Comparison of ENCODE assay signal across 9 mouse cellular contexts in genomic region chr12:21318143-21318895, GRCm38 (mm10). TPM values are rescaled to one million over a fixed set of nuclear protein-coding genes. Genes with fewer than 3 reads are reported as not detected.
A peak's percentile ranks its signal among the peaks of the same experiment; 100 is the strongest.
DNase-seq lines count a peak whose midpoint lies in the region; ATAC-seq and TF ChIP-seq lines count a peak whose summit lies in the region.
"Had no signal": no experiment of that assay in that cellular context is flagged by ENCODE, and none has a peak within 500 bp of the region (broad histone marks: within the 10 kb centered on the region; RNA-seq: fewer than 3 reads in every experiment).

No protein-coding gene starts in this region.

- no peak overlapping the region for H3K9ac ChIP-seq in forebrain, embryonic 14.5 days (ENCODE audit: low read length)
- no peak overlapping the region for H3K9ac ChIP-seq in forebrain, embryonic 15.5 days (replicated peaks)

- H3K4me3 ChIP-seq in forebrain, embryonic 14.5 days (ENCODE audit: low read depth, low read length): no peak overlapping the region
- no peak overlapping the region for H3K4me3 ChIP-seq in forebrain, embryonic 15.5 days
- no peak overlapping the region for H3K4me3 ChIP-seq in embryonic fibroblast, embryonic 13.5 days (ENCODE audit: insufficient read depth, low read length)

- H3K9me3 ChIP-seq in forebrain, embryonic 14.5 days (replicated peaks; ENCODE audit: control insufficient read depth, low read length): no peaks in the 10 kb centered on the region
- H3K9me3 ChIP-seq in forebrain, embryonic 15.5 days: no peaks in the 10 kb centered on the region

- TF ChIP-seq POLR2A in embryonic fibroblast, embryonic 13.5 days (IDR thresholded peaks at IDR 0.05; ENCODE audit: low read depth, low read length): no peak

- H3K36me3 ChIP-seq in forebrain, embryonic 14.5 days (ENCODE audit: control insufficient read depth, insufficient read depth, low read length): peaks cover 37% of the 10 kb centered on the region
- H3K36me3 ChIP-seq in forebrain, embryonic 15.5 days: peaks cover 24% of the 10 kb centered on the region

- 0 out of 2 replicates have a peak, but pooled peaks cover 6% of the 10 kb centered on the region for H3K4me1 ChIP-seq in forebrain, embryonic 14.5 days (ENCODE audit: control insufficient read depth, insufficient read depth, low read length)
- H3K4me1 ChIP-seq in forebrain, embryonic 15.5 days: peaks cover 11% of the 10 kb centered on the region
- H3K4me1 ChIP-seq in embryonic fibroblast, embryonic 13.5 days (ENCODE audit: control insufficient read depth, insufficient read depth, low read length): peaks cover 5% of the 10 kb centered on the region; the same call in 1 of the 2 replicates

- no peak overlapping the region for H3K4me2 ChIP-seq in forebrain, embryonic 14.5 days (ENCODE audit: low read length)
- H3K4me2 ChIP-seq in forebrain, embryonic 15.5 days (replicated peaks): no peak overlapping the region

- TF ChIP-seq CTCF in embryonic fibroblast, embryonic 13.5 days (IDR thresholded peaks at IDR 0.05; ENCODE audit: borderline replicate concordance, insufficient read depth, low read length): peak; percentile 45; the same call in 1 of the 2 replicates

- no peaks in the 10 kb centered on the region for H3K27me3 ChIP-seq in forebrain, embryonic 14.5 days (replicated peaks; ENCODE audit: control insufficient read depth, insufficient read depth, low read length)
- H3K27me3 ChIP-seq in forebrain, embryonic 15.5 days: no peaks in the 10 kb centered on the region
- H3K27me3 ChIP-seq: Patski had no signal

- ATAC-seq in forebrain, embryonic 14.5 days: 0 out of 2 replicates have a peak, but pooled peaks have one; percentile 1
- no peak for ATAC-seq in forebrain, embryonic 15.5 days (replicated peaks)
- ATAC-seq: Patski had no signal

- H3K27ac ChIP-seq in forebrain, embryonic 14.5 days (ENCODE audit: low read depth, low read length): no peak overlapping the region
- no peak overlapping the region for H3K27ac ChIP-seq in forebrain, embryonic 15.5 days (replicated peaks)
- no peak overlapping the region for H3K27ac ChIP-seq in embryonic fibroblast, embryonic 13.5 days (ENCODE audit: insufficient read depth, low read length)

- peak; percentile 76 for DNase-seq in forebrain, embryonic 14.5 days (ENCODE audit: low spot score)
- peak; percentile 88 to 90 for DNase-seq in B cell, adult 2 months
- peak; percentile 76 to 83 for DNase-seq in adrenal gland, postnatal 36 days
- DNase-seq in kidney, postnatal 14 days: peak; percentile 71
- peak; percentile 84 for DNase-seq in lung, postnatal 36 days
- DNase-seq in spleen, adult 18-20 months: peak; percentile 61 to 80

- WGBS in forebrain, embryonic 14.5 days: 74% methylated on average over 12 of the region's 12 CpGs
- 67% methylated on average over 12 of the region's 12 CpGs for WGBS in forebrain, embryonic 15.5 days

RNA-seq across cellular contexts. Expression of gene Iah1, which starts 2.1 kb away (rescaled TPM):
- polyA plus RNA-seq in forebrain, embryonic 14.5 days (2014; fragmentation: Nextera tagmentation; extraction: Ambion mirVana): 52.3 and 55.6 TPM in 2 replicates
- polyA plus RNA-seq in forebrain, embryonic 15.5 days (2015; fragmentation: Nextera tagmentation; extraction: Ambion mirVana): 44.3 and 51.1 TPM in 2 replicates
- total RNA-seq in adrenal gland, postnatal 36 days (2021): 10 to 100 TPM; 73.0 to 79.4 TPM
- polyA plus RNA-seq in embryonic fibroblast, embryonic 13.5 days (2011; ENCODE audit: insufficient read length, low read depth, missing spikeins): 35.6 and 50.2 TPM in 2 replicates

RNA-seq across cellular contexts. Expression of gene Itgb1bp1, which starts 32.2 kb away (rescaled TPM):
- polyA plus RNA-seq in forebrain, embryonic 14.5 days (2014; fragmentation: Nextera tagmentation; extraction: Ambion mirVana): 48.2 and 49.7 TPM in 2 replicates
- 40.0 and 40.4 TPM in 2 replicates for polyA plus RNA-seq in forebrain, embryonic 15.5 days (2015; fragmentation: Nextera tagmentation; extraction: Ambion mirVana)
- total RNA-seq in adrenal gland, postnatal 36 days (2021): 100 to 1,000 TPM in 1 of 2 experiments, 10 to 100 TPM in 1; 95.2 to 113 TPM
- polyA plus RNA-seq in embryonic fibroblast, embryonic 13.5 days (2011; ENCODE audit: insufficient read length, low read depth, missing spikeins): 51.1 and 53.9 TPM in 2 replicates

RNA-seq across cellular contexts. Expression of gene Cpsf3, which starts 33.1 kb away (rescaled TPM):
- polyA plus RNA-seq in forebrain, embryonic 14.5 days (2014; fragmentation: Nextera tagmentation; extraction: Ambion mirVana): 126 and 131 TPM in 2 replicates
- 116 and 117 TPM in 2 replicates for polyA plus RNA-seq in forebrain, embryonic 15.5 days (2015; fragmentation: Nextera tagmentation; extraction: Ambion mirVana)
- 10 to 100 TPM; 60.1 to 77.0 TPM for total RNA-seq in adrenal gland, postnatal 36 days (2021)
- polyA plus RNA-seq in embryonic fibroblast, embryonic 13.5 days (2011; ENCODE audit: insufficient read length, low read depth, missing spikeins): 53.3 and 55.8 TPM in 2 replicates

RNA-seq across cellular contexts. Expression of gene Adam17, which starts 55.1 kb away (rescaled TPM):
- 19.9 and 21.9 TPM in 2 replicates for polyA plus RNA-seq in forebrain, embryonic 14.5 days (2014; fragmentation: Nextera tagmentation; extraction: Ambion mirVana)
- polyA plus RNA-seq in forebrain, embryonic 15.5 days (2015; fragmentation: Nextera tagmentation; extraction: Ambion mirVana): 19.4 and 20.0 TPM in 2 replicates
- 10 to 100 TPM; 45.9 to 56.9 TPM for total RNA-seq in adrenal gland, postnatal 36 days (2021)
- 48.8 and 59.9 TPM in 2 replicates for polyA plus RNA-seq in embryonic fibroblast, embryonic 13.5 days (2011; ENCODE audit: insufficient read length, low read depth, missing spikeins)
